In the genomic region with DNA sequence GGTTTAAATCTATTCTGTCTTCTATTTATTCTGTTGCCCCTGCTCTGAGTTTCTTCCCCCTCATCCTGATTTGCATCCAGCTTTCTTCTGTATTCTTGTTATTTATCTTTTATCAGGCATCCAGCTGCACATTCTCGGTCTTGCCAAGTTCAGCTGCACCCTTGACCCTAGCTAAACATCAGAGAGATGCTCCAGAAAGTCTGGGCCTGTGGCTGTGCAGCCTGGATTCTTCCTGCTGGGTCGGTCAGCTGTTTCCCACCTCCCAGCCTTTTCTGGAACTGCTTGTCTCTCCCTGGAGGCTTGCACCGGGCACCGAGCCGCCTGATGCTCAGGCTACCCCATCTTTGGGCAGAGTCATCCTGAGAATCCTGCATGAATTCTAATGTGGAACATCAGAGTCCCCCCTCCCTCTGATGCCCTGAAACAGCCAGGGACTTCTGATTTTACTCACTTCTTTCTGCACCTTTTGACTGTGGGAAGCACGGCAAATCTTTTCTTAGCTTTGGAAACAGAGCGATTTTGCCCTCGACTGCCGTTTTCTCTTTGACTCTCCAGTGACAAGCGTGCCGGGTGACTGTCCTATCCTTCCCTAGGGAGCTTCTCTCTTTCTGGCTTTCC, we compare ENCODE assay signal across 10 mouse cellular contexts. TPM values are rescaled to one million over a fixed set of nuclear protein-coding genes. Genes with fewer than 3 reads are reported as not detected.
DNase-seq lines count a peak whose midpoint lies in the region; ATAC-seq lines count a peak whose summit lies in the region.
"Had no signal": no experiment of that assay in that cellular context is flagged by ENCODE, and none has a peak within 500 bp of the region (broad histone marks: within the 10 kb centered on the region; RNA-seq: fewer than 3 reads in every experiment).

No protein-coding gene starts in this region.

- no peak for ATAC-seq in granulocyte monocyte progenitor cell, adult 5-6 weeks (replicated peaks; ENCODE audit: poor library complexity, severe bottlenecking)
- ATAC-seq: inflammation-experienced regulatory T-cells, adult 6 months had no signal

- intact Hi-C loops in left cerebral cortex, postnatal 4 days (cut with DNase I), result no loop called here

- peak; percentile 5 for DNase-seq in gastrocnemius, adult 18-20 months (ENCODE audit: low spot score)
- no peak for DNase-seq in gastrocnemius, adult 8-10 months (ENCODE audit: low spot score in 2 of 2)
- peak; percentile 19 for DNase-seq in left cerebral cortex, postnatal 4 days
- no peak for DNase-seq in left cerebral cortex, adult 11 months (ENCODE audit: low spot score)
- peak; percentile 86 for DNase-seq in kidney, postnatal 10 days
- DNase-seq in ovary, adult 18-20 months (ENCODE audit: low spot score), result peak; percentile 54
- no peak for DNase-seq in c-Kit-positive CD71-positive TER-119-positive erythroid progenitor cells, embryonic 14.5 days (ENCODE audit: low spot score)
- DNase-seq: cerebellum, adult 11-12 months had no signal

RNA-seq across cellular contexts. Expression of gene Slc19a1, which starts 30.5 kb away (rescaled TPM):
- total RNA-seq in gastrocnemius, adult 18-20 months (2021), result 1 to 10 TPM; 4.6 to 7.5 TPM
- total RNA-seq in gastrocnemius, adult 8-10 months (2022), result 1 to 10 TPM; 4.6 to 5.5 (median 4.9) TPM
- total RNA-seq in left cerebral cortex, postnatal 4 days (2021), result 10 to 100 TPM; 26.0 to 26.9 TPM
- total RNA-seq in granulocyte monocyte progenitor cell, adult 5-6 weeks (2014; fragmentation: Nextera tagmentation), result 43.5 and 50.8 TPM in 2 replicates
- 26.0 and 27.2 TPM in 2 replicates for total RNA-seq in granulocyte monocyte progenitor cell, adult 5-6 weeks (2017)

Comparison
In these comparisons a context has a peak if more than half of its experiments do, and no peak if none do; other contexts are left out.
1. DNase-seq: peak in gastrocnemius, adult 18-20 months (single experiment), left cerebral cortex, postnatal 4 days (single experiment), kidney, postnatal 10 days (single experiment) and ovary, adult 18-20 months (single experiment); none in gastrocnemius, adult 8-10 months (0 of 2), left cerebral cortex, adult 11 months (single experiment) and c-Kit-positive CD71-positive TER-119-positive erythroid progenitor cells, embryonic 14.5 days (single experiment).